Mouse (Mus musculus): ENCODE data around the gene Clmn. TPM values are rescaled to one million over a fixed set of nuclear protein-coding genes. Genes with fewer than 3 reads are reported as not detected.

Gene Clmn
- 0.79 and 1.7 TPM in 2 replicates for polyA plus RNA-seq (2014; fragmentation: Nextera tagmentation; extraction: Ambion mirVana)

DNA sequence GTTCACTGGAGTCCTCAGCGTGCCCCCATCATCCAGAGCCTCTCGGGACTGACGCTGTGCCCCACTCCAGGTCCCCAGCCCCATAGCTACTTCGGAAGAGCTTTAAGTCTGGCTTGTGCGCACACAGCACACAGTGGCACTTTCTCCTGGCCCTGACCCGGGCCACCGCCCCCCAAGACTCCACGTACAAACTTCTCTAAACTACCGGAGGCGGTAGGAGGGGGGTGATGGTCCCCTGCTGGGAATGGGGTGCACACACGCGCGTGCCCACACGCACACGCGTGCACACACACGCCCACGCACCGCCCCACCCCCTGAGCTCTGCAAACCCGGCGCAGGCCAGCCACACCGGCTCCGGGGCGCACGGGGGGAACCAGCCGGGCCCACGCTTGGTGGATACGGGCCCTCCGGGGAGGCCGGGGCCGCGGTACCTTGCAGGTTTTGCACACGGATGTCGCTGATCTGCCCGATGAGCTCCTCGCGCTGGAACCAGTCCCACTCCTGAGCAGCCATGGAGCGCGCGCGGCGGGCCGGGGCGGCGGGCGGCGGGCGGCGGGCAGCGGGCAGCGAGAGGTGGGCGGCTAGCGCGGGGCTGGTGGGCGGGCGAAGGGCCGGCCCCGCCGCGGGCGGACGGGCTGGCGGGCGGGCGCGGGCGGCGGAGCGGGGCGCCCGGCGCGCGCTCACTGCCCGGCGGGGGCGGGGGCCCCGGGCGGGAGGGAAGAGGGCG is at the start of gene Clmn:
Gene Clmn, minus strand, starts transcription at position 638 of the 727 bp plus-strand sequence.
- peak; percentile 59 for ATAC-seq (ENCODE audit: low read depth)
- H3K9me3 ChIP-seq (ENCODE audit: control insufficient read depth, low read length) = no peaks in the 10 kb centered on the region
- H3K27me3 ChIP-seq (ENCODE audit: control insufficient read depth, insufficient read depth, low read length) = no peaks in the 10 kb centered on the region; the same call in 1 of the 2 replicates
- no peaks in the 10 kb centered on the region for H3K36me3 ChIP-seq (ENCODE audit: control insufficient read depth, insufficient read depth, low read length)
- peak within 1 kb of the TSS; percentile 57; the same call in 1 of the 2 replicates for H3K27ac ChIP-seq (ENCODE audit: low read depth, low read length)
- peak within 1 kb of the TSS; percentile 74 for H3K4me3 ChIP-seq (ENCODE audit: low read depth, low read length)
- no peaks in the 10 kb centered on the region for H3K4me1 ChIP-seq (ENCODE audit: control insufficient read depth, insufficient read depth, low read length)
- peak within 1 kb of the TSS; percentile 92 for H3K4me2 ChIP-seq (ENCODE audit: low read depth, low read length)
- H3K9ac ChIP-seq (replicated peaks; ENCODE audit: low read depth, low read length) = peak within 1 kb of the TSS; percentile 85
- WGBS = 1% methylated on average over 43 of the region's 80 CpGs

DNA sequence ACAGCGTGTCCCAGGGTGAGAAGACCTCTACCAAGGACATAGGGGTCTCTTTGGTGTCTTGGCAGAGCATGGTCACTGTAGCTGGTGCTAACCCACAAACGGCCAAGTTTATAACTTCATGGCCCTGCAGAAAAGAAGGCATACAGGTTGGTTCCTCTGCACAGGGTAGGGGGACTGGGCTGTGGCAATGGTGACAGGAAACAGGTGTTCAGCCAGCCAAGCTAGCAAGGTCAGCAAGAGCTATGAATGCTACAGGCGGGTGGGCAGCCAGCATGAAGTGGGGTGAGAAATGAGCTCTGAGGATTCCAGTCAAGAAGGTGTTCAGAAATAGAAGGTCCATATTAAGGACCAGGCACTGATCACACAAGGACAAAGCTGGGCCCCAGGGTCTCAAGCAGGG is 48.1 kb upstream of the Clmn start:
- Histone ChIP-seq H3K36me3 (ENCODE audit: control insufficient read depth, insufficient read depth, low read length) (no peaks in the 10 kb centered on the region), H3K9ac (replicated peaks; ENCODE audit: low read depth, low read length) (no peak overlapping the region), H3K27me3 (ENCODE audit: control insufficient read depth, insufficient read depth, low read length) (no peaks in the 10 kb centered on the region), H3K27ac (ENCODE audit: low read depth, low read length) (no peak overlapping the region), H3K4me3 (ENCODE audit: low read depth, low read length) (no peak overlapping the region), H3K4me2 (ENCODE audit: low read depth, low read length) (no peak overlapping the region), H3K4me1 (ENCODE audit: control insufficient read depth, insufficient read depth, low read length) (no peaks in the 10 kb centered on the region), H3K9me3 (ENCODE audit: control insufficient read depth, low read length) (no peaks in the 10 kb centered on the region)
- WGBS = 52% methylated on average over 3 of the region's 3 CpGs
- no peak for ATAC-seq (ENCODE audit: low read depth)

DNA sequence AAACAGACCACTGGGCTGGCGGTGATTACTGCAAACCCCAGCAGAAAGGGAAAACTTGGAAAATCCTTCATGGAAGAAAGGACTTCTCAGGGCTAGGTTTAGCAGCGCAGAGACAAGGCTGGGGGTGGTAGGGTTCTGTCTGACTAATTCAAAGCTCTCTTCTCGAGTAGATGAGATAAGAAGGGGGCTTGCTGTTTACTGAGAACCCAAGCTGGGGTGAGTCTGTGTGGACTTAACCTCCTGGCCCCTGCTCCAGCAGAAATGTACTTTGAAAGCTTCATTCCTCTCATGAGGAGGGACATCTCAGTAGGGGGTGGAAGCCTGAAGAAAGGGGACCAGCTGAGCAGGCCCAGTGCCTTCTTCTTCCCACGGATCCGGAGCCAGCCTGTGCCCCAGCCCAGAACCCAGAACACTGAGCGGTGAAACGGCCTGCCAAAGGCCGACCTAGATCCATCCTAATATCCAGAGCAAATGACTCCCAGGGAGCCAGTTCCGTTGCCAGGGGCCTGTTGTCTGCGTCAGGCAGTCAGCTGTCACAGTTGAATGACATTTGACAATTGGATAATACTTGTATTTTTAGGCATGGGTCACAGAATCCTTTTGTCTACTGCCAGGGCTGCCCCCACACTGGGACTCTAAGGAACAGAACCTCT is 47.5 kb upstream of the Clmn start:
- H3K4me1 ChIP-seq (ENCODE audit: control insufficient read depth, insufficient read depth, low read length) = no peaks in the 10 kb centered on the region
- no peaks in the 10 kb centered on the region for H3K27me3 ChIP-seq (ENCODE audit: control insufficient read depth, insufficient read depth, low read length)
- no peaks in the 10 kb centered on the region for H3K9me3 ChIP-seq (ENCODE audit: control insufficient read depth, low read length)
- no peak overlapping the region for H3K4me2 ChIP-seq (ENCODE audit: low read depth, low read length)
- H3K4me3 ChIP-seq (ENCODE audit: low read depth, low read length) = no peak overlapping the region
- H3K9ac ChIP-seq (replicated peaks; ENCODE audit: low read depth, low read length) = no peak overlapping the region
- no peaks in the 10 kb centered on the region for H3K36me3 ChIP-seq (ENCODE audit: control insufficient read depth, insufficient read depth, low read length)
- no peak for ATAC-seq (ENCODE audit: low read depth)
- WGBS = 31% methylated on average over 10 of the region's 10 CpGs
- H3K27ac ChIP-seq (ENCODE audit: low read depth, low read length) = no peak overlapping the region

DNA sequence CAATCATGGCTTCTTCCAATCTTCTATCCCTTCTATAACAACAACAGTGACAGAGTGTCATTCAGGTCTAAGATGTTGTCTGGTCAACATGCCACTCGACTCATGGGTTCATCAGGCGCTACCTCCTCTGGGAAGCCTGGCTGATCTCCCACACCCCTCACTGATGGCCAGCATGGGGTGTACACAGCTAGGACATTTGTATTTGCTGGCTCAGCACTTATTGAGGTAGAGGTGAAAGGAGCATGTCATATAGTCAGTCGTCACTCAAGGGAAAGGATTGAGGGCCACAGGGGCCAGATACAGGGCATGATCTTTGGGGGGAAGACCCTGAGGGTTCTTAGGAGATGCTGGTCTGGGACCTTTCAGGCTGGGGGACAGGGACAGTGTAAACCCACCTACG is 44.9 kb upstream of the Clmn start:
- Histone ChIP-seq H3K36me3 (ENCODE audit: control insufficient read depth, insufficient read depth, low read length) (no peaks in the 10 kb centered on the region), H3K9ac (replicated peaks; ENCODE audit: low read depth, low read length) (no peak overlapping the region), H3K4me2 (ENCODE audit: low read depth, low read length) (no peak overlapping the region), H3K27me3 (ENCODE audit: control insufficient read depth, insufficient read depth, low read length) (no peaks in the 10 kb centered on the region), H3K27ac (ENCODE audit: low read depth, low read length) (no peak overlapping the region), H3K9me3 (ENCODE audit: control insufficient read depth, low read length) (no peaks in the 10 kb centered on the region), H3K4me1 (ENCODE audit: control insufficient read depth, insufficient read depth, low read length) (no peaks in the 10 kb centered on the region), H3K4me3 (ENCODE audit: low read depth, low read length) (no peak overlapping the region)
- 90% methylated on average over 4 of the region's 4 CpGs for WGBS
- no peak for ATAC-seq (ENCODE audit: low read depth)

DNA sequence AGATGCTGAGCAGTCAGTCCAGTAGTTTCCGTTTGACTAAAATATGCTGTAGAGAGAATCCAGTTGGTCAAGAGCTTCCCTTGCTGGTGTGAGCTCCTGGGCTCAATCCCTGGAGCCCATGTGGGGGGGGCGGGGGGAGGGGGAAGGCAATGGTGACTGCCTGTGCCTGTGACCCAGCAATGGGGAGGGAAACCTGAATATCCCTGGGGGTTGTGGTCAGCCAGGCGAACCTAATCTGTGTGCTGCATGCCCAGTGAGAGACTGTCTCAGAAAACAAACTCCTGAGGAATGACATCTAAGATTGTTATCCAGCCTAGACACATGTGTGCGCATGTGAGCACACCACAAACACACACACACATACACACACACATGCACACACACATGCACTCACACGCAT is 44.1 kb upstream of the Clmn start:
- no peak overlapping the region for H3K9ac ChIP-seq (replicated peaks; ENCODE audit: low read depth, low read length)
- WGBS = 65% methylated on average over 5 of the region's 5 CpGs
- H3K27ac ChIP-seq (ENCODE audit: low read depth, low read length) = no peak overlapping the region
- no peak for ATAC-seq (ENCODE audit: low read depth)
- no peaks in the 10 kb centered on the region for H3K36me3 ChIP-seq (ENCODE audit: control insufficient read depth, insufficient read depth, low read length)
- no peaks in the 10 kb centered on the region for H3K27me3 ChIP-seq (ENCODE audit: control insufficient read depth, insufficient read depth, low read length)
- no peaks in the 10 kb centered on the region for H3K4me1 ChIP-seq (ENCODE audit: control insufficient read depth, insufficient read depth, low read length)
- H3K9me3 ChIP-seq (ENCODE audit: control insufficient read depth, low read length) = no peaks in the 10 kb centered on the region
- no peak overlapping the region for H3K4me2 ChIP-seq (ENCODE audit: low read depth, low read length)
- no peak overlapping the region for H3K4me3 ChIP-seq (ENCODE audit: low read depth, low read length)

DNA sequence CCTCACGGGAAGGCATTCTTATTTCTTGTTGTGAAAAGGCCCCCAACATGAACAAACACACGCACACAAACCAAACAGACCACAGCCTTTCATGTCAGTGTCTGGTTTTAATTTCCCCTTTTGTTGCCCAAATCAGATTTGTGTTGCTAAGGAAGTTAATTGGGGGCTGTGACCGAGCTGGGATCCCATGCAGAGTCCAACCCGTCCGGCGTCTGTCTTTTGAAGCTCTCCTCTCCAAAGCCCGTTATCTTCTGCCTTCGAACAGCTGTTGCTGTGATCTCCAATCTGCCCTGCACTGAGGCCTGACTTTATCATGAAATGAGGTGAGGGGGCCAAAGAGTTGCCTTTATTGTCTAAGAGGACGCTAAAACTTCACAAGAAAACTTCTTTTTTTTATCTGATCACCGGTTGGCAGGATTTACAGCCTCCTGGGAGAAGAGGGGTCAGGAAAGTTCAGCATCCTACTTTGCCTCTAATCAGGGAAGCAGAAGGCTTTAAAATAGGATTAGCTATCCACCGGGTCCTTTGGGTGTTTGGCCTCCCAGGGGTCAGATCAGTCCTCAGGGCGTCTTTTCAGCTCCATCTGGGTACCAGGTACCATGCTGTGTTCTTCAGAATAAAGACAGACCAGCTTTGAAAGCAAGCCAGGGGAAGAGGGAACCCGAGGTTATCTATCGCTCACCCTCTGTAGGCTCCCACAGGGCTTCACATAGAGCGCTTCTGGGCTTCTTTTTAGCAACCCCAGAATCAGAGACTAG is 43.3 kb upstream of the Clmn start:
- Histone ChIP-seq H3K4me3 (ENCODE audit: low read depth, low read length) (no peak overlapping the region), H3K4me1 (ENCODE audit: control insufficient read depth, insufficient read depth, low read length) (no peaks in the 10 kb centered on the region), H3K9ac (replicated peaks; ENCODE audit: low read depth, low read length) (no peak overlapping the region), H3K9me3 (ENCODE audit: control insufficient read depth, low read length) (no peaks in the 10 kb centered on the region), H3K27ac (ENCODE audit: low read depth, low read length) (no peak overlapping the region), H3K27me3 (ENCODE audit: control insufficient read depth, insufficient read depth, low read length) (no peaks in the 10 kb centered on the region), H3K4me2 (ENCODE audit: low read depth, low read length) (no peak overlapping the region), H3K36me3 (ENCODE audit: control insufficient read depth, insufficient read depth, low read length) (no peaks in the 10 kb centered on the region)
- no peak for ATAC-seq (ENCODE audit: low read depth)
- WGBS = 5% methylated on average over 15 of the region's 15 CpGs

DNA sequence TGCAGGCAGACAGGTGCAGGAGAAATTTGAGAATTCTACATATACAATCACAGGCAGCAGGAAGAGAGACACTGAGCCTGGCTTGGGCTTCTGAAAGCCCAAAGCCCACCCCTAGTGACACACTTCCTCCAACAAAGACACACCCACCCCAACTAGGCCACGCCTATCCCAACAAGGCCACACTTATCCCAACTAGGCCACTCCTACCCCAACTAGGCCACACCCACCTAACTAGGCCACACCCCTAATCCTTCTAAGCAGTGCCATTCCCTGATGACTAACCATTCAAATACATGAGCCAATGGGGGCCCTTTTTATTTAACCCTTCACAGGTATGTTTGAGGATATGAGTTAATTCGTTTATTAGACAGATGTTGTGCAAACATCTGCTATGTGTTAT is 42.3 kb upstream of the Clmn start:
- Histone ChIP-seq H3K4me3 (ENCODE audit: low read depth, low read length) (no peak overlapping the region), H3K9ac (replicated peaks; ENCODE audit: low read depth, low read length) (no peak overlapping the region), H3K9me3 (ENCODE audit: control insufficient read depth, low read length) (no peaks in the 10 kb centered on the region), H3K27me3 (ENCODE audit: control insufficient read depth, insufficient read depth, low read length) (no peaks in the 10 kb centered on the region), H3K4me2 (ENCODE audit: low read depth, low read length) (no peak overlapping the region), H3K27ac (ENCODE audit: low read depth, low read length) (no peak overlapping the region), H3K36me3 (ENCODE audit: control insufficient read depth, insufficient read depth, low read length) (no peaks in the 10 kb centered on the region), H3K4me1 (ENCODE audit: control insufficient read depth, insufficient read depth, low read length) (no peaks in the 10 kb centered on the region)
- 97% methylated on average over 2 of the region's 2 CpGs for WGBS
- ATAC-seq (ENCODE audit: low read depth) = no peak

DNA sequence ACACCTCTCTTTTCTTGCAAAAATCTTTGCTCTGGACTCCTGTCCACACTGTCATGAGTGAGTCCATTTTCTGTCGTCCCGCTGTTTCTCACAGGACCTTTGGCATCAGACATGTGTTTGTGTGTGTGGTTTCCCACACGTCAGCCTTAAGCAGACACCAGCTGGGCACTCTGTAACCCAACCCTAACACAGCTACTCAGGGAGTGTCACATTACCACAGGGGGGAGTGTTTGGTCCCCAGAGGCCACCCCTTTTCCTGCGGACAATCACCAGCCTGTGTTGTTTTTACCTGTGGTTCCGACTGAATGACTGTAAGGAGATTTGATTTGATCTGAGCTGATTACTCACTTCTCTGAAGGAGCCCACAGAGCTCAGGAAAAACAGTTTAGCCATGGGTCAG is 39.3 kb upstream of the Clmn start:
- WGBS = 28% methylated on average over 5 of the region's 5 CpGs
- no peaks in the 10 kb centered on the region for H3K27me3 ChIP-seq (ENCODE audit: control insufficient read depth, insufficient read depth, low read length)
- no peak overlapping the region for H3K4me3 ChIP-seq (ENCODE audit: low read depth, low read length)
- no peak overlapping the region for H3K27ac ChIP-seq (ENCODE audit: low read depth, low read length)
- no peaks in the 10 kb centered on the region for H3K9me3 ChIP-seq (ENCODE audit: control insufficient read depth, low read length)
- H3K4me2 ChIP-seq (ENCODE audit: low read depth, low read length) = no peak overlapping the region
- no peak for ATAC-seq (ENCODE audit: low read depth)
- peaks cover 4% of the 10 kb centered on the region; the same call in 1 of the 2 replicates for H3K4me1 ChIP-seq (ENCODE audit: control insufficient read depth, insufficient read depth, low read length)
- H3K36me3 ChIP-seq (ENCODE audit: control insufficient read depth, insufficient read depth, low read length) = no peaks in the 10 kb centered on the region
- H3K9ac ChIP-seq (replicated peaks; ENCODE audit: low read depth, low read length) = no peak overlapping the region

All from neural tube, embryonic 14.5 days (tissue).